Mouse (Mus musculus): ENCODE measurements around the gene Dync1i1.

DNA sequence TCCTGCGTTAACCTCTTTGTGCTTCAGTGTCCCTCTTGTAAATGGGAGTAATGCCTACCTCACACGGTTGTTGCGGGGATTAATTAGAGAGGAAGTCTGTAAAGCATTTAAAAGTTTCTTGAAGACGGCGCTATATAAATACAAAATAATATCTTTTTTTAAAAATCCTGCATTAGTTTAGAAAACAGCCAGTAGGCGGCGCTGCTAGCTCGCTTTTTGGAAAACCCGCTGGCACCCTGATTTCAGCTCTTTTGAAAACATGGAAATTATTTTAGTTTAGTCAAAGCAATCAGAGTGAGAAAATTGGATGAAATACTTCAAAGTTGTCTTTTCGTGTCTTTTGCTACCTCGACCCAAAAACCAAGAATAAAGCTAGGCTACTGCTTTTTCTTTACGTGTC, 132.9 kb downstream of the Dync1i1 start:
- TF ChIP-seq TCF12 (IDR thresholded peaks at IDR 0.05; ENCODE audit: low read depth, low read length) (no peak), EP300 (IDR thresholded peaks at IDR 0.05; ENCODE audit: low read depth in 1 of 2, low read length in 2 of 2) (no peak), E2F4 (IDR thresholded peaks at IDR 0.05; ENCODE audit: borderline replicate concordance, low read depth, low read length) (no peak), CTCF (IDR thresholded peaks at IDR 0.05 in 2 of 3, conservative IDR thresholded peaks at IDR 0.05 in 1 of 3; ENCODE audit: control insufficient read depth in 1 of 3, insufficient read depth in 1 of 3, low read depth in 2 of 3, low read length in 3 of 3, poor library complexity in 1 of 3, severe bottlenecking in 1 of 3) (peak; percentile 55 to 84 (median 78)), GATA1 (IDR thresholded peaks at IDR 0.05; ENCODE audit: low read depth, low read length) (no peak)
